Mouse (Mus musculus) kidney, adult 2 months (tissue): ENCODE measurements at regions not wholly inside any gene's neighbourhood (a gene's known extent, or its start where the extent isn't known, plus 50 kb on each side); places are given as distances from the start of the nearest gene placed in this dataset.

Experiments used
- DNase-seq: peaks from one replicate; pipeline ENCODE4 v3.0.0; 2021
- H3K27ac ChIP-seq: fragments of 200-500 bp; 2 replicates; pipeline ENCODE4 v1.5.1; 2012; ENCODE audit warnings: low read depth, low read length, control low read depth, inconsistent platforms; ENCODE audit not compliant: insufficient read depth
- H3K27me3 ChIP-seq: fragments of 200-500 bp; replicated peaks from 2 replicates; pipeline ENCODE4 v1.6.1; 2012; ENCODE audit warnings: mild to moderate bottlenecking, moderate library complexity, low read length, inconsistent platforms; ENCODE audit not compliant: control insufficient read depth, insufficient read depth
- H3K36me3 ChIP-seq: fragments of 200-500 bp; 2 replicates; pipeline ENCODE4 v1.6.1; 2012; ENCODE audit warnings: mild to moderate bottlenecking, moderate library complexity, low read length, inconsistent platforms; ENCODE audit not compliant: control insufficient read depth, insufficient read depth
- H3K4me1 ChIP-seq: fragments of 200-500 bp; 2 replicates; pipeline ENCODE4 v1.6.1; 2011; ENCODE audit warnings: low read length; ENCODE audit not compliant: control insufficient read depth, insufficient read depth
- H3K4me3 ChIP-seq: fragments of 200-500 bp; 2 replicates; pipeline ENCODE4 v1.5.1; 2011; ENCODE audit warnings: mild to moderate bottlenecking, low read depth, low read length, control low read depth; ENCODE audit not compliant: insufficient read depth
- CTCF ChIP-seq: fragments of 200-500 bp; conservative IDR thresholded peaks from 2 replicates; pipeline ENCODE4 v1.5.1; 2011; ENCODE audit warnings: low read depth, mild to moderate bottlenecking, control low read depth, low read length, moderate library complexity, mixed read lengths; ENCODE audit not compliant: insufficient read depth, insufficient read length
- POLR2A ChIP-seq: fragments of 200-500 bp; IDR thresholded peaks from one replicate; pipeline ENCODE4 v1.6.1; 2011; ENCODE audit warnings: low read depth, low read length, control low read depth
- WGBS: fragments of 180-500 bp; shearing (Covaris S2); methylation state at CpG from one replicate; pipeline ENCODE4 v1.1.7; 2018; 5-methylcytosine and 5-hydroxymethylcytosine counted together

- Histone ChIP-seq H3K4me1 (peaks cover 12% of the 10 kb centered on the region), H3K27ac (no peak overlapping the region), H3K36me3 (no peaks in the 10 kb centered on the region), H3K27me3 (no peaks in the 10 kb centered on the region), H3K4me3 (no peak overlapping the region)
- DNase-seq: peak; percentile 54
- TF ChIP-seq POLR2A (no peak), CTCF (no peak)
- 49% methylated on average over 11 of the region's 11 CpGs for WGBS
Observed at GRCm38 (mm10) chr15:62127602-62128158, 1204.9 kb upstream of the A1bg start.

- TF ChIP-seq CTCF (no peak), POLR2A (no peak)
- peaks cover 9% of the 10 kb centered on the region for H3K4me1 ChIP-seq
- no peak overlapping the region for H3K4me3 ChIP-seq
- H3K36me3 ChIP-seq: no peaks in the 10 kb centered on the region
- whole genome bisulfite sequencing: 78% methylated on average over 7 of the region's 7 CpGs
- no peaks in the 10 kb centered on the region for H3K27me3 ChIP-seq
- no peak overlapping the region for H3K27ac ChIP-seq
- no peak for DNase-seq
Observed at GRCm38 (mm10) chr15:62125718-62126117, 1202.9 kb upstream of the A1bg start.

DNA sequence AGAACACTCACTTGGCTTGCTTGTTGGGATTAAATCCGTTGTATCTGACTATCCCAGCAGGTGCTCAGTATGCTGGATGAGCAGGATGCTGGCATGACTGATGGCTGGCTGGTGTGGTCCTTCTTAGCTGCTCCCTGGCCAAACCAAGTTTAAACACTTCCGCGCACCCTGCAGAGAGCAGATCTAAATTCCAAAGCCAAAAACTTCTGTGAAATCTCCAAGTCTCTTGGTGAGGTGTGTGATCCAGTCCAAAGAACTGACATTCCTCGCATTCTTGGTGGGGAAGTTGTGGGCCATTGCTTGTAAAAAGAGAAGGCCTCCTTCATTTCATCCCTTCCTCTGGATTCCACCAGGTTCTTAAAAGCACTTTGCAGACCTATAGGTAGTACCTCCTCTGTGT, 1200.9 kb upstream of the A1bg start:
- peaks cover 9% of the 10 kb centered on the region for H3K4me1 ChIP-seq
- no peaks in the 10 kb centered on the region for H3K36me3 ChIP-seq
- H3K27me3 ChIP-seq: no peaks in the 10 kb centered on the region
- TF ChIP-seq POLR2A: no peak
- TF ChIP-seq CTCF: no peak
- no peak overlapping the region for H3K4me3 ChIP-seq
- no peak for DNase-seq
- WGBS: 78% methylated on average over 4 of the region's 4 CpGs
- no peak overlapping the region for H3K27ac ChIP-seq

DNA sequence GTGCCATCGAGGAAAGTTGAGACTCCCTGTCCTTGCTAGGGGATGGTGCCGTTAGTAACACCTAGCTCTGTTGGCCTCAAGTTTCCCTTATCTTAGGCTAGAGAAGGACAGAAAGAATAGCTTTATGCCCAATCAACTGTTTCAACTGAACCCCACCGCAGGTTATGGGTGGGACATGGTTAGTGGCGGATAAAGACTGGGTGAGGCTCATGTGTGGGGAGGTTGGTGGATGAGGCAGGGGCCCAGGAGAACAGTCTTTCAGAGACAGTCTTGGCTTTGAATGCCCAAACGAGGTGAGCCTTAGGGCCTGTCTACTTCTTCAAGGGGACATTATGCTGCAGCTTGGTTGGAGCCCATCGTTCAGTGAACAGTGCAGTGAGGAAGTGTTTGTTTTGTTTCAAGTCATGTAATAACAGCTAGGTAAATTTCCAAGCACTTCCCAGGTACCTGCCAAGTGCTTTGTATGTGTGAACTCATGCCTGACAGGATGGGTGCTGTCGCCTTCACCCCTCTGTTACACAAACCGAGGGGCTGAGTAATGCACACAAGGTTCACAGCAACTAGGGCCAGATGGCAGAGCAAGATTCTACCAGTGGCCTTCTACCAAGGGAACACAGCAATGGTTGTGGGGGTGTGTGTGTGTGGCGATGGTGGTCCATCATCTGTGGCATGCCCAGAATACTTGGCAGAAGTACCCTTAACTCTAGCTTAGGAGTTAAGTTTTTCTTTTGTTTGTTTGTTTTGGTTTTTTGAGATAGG, 1199.6 kb upstream of the A1bg start:
- H3K4me1 ChIP-seq: peaks cover 6% of the 10 kb centered on the region; the same call in 1 of the 2 replicates
- 83% methylated on average over 9 of the region's 9 CpGs for WGBS
- TF ChIP-seq CTCF: no peak
- TF ChIP-seq POLR2A: no peak
- H3K27ac ChIP-seq: no peak overlapping the region
- H3K36me3 ChIP-seq: no peaks in the 10 kb centered on the region
- DNase-seq: no peak
- H3K27me3 ChIP-seq: no peaks in the 10 kb centered on the region
- H3K4me3 ChIP-seq: no peak overlapping the region

GRCm38 (mm10) chr15:62121696-62122095, 1198.9 kb upstream of the A1bg start:
- TF ChIP-seq CTCF: no peak
- DNase-seq: no peak
- Histone ChIP-seq H3K36me3 (no peaks in the 10 kb centered on the region), H3K27me3 (no peaks in the 10 kb centered on the region), H3K4me1 (peaks cover 6% of the 10 kb centered on the region; the same call in 1 of the 2 replicates), H3K4me3 (no peak overlapping the region), H3K27ac (no peak overlapping the region)
- WGBS: 84% methylated on average over 4 of the region's 4 CpGs

- no peak for TF ChIP-seq POLR2A
- TF ChIP-seq CTCF: no peak
- Histone ChIP-seq H3K4me1 (peaks cover 6% of the 10 kb centered on the region; the same call in 1 of the 2 replicates), H3K27me3 (no peaks in the 10 kb centered on the region), H3K4me3 (no peak overlapping the region), H3K27ac (no peak overlapping the region), H3K36me3 (no peaks in the 10 kb centered on the region)
- WGBS: 27% methylated on average over 4 of the region's 4 CpGs
- DNase-seq: peak; percentile 28
Observed at GRCm38 (mm10) chr15:62120735-62121134, 1197.9 kb upstream of the A1bg start.

GRCm38 (mm10) chr15:62118997-62119396, 1196.2 kb upstream of the A1bg start:
- no peak overlapping the region for H3K4me3 ChIP-seq
- no peaks in the 10 kb centered on the region for H3K36me3 ChIP-seq
- no peak overlapping the region for H3K27ac ChIP-seq
- H3K4me1 ChIP-seq: peaks cover 19% of the 10 kb centered on the region
- H3K27me3 ChIP-seq: no peaks in the 10 kb centered on the region
- WGBS: 57% methylated on average over 10 of the region's 10 CpGs
- TF ChIP-seq CTCF (no peak), POLR2A (no peak)
- DNase-seq: peak; percentile 33
